In the genomic region with DNA sequence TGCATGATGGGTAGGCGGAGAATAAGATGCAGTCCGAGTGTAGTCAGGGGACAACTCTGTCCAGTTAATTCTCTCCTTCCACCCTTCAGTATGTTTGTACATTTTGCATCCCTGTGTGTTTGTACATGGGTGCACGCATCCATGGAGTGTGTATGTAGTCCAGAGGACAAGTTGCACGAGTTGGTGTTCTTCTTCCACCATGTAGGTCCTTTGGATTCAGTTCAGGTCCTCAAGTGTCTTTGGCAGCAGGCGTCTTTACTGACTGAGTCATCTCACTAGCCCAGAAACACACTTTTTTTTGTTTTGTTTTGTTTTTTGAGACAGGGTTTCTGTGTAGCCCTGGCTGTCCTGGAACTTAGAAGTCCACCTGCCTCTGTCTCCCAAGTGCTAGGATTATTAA, we compare ENCODE assay signal across 21 mouse cellular contexts. TPM values are rescaled to one million over a fixed set of nuclear protein-coding genes. Genes with fewer than 3 reads are reported as not detected.
A peak's percentile ranks its signal among the peaks of the same experiment; 100 is the strongest.
DNase-seq lines count a peak whose midpoint lies in the region; ATAC-seq and TF ChIP-seq lines count a peak whose summit lies in the region.
"Had no signal": no experiment of that assay in that cellular context is flagged by ENCODE, and none has a peak within 500 bp of the region (broad histone marks: within the 10 kb centered on the region; RNA-seq: fewer than 3 reads in every experiment).

No protein-coding gene starts in this region.

- H3K9me3 ChIP-seq in heart, embryonic 16.5 days (replicated peaks; ENCODE audit: control insufficient read depth, low read length), result no peaks in the 10 kb centered on the region
- no peaks in the 10 kb centered on the region for H3K9me3 ChIP-seq in liver, embryonic 12.5 days (replicated peaks)
- no peaks in the 10 kb centered on the region for H3K9me3 ChIP-seq in liver, embryonic 11.5 days (ENCODE audit: control insufficient read depth, low read length)
- no peaks in the 10 kb centered on the region for H3K9me3 ChIP-seq in MEL (replicated peaks; ENCODE audit: insufficient read depth, low read length)
- H3K9me3 ChIP-seq: forebrain, embryonic 10.5 days; stomach, embryonic 15.5 days had no signal

- no peak for TF ChIP-seq CTCF in gastrocnemius, adult 2 months (IDR thresholded peaks at IDR 0.05)
- TF ChIP-seq CTCF in MEL (IDR thresholded peaks at IDR 0.05 in 2 of 3, conservative IDR thresholded peaks at IDR 0.05 in 1 of 3; ENCODE audit: control insufficient read depth in 1 of 3, insufficient read depth in 1 of 3, low read depth in 2 of 3, low read length in 3 of 3, poor library complexity in 1 of 3, severe bottlenecking in 1 of 3), result no peak

- no peak for TF ChIP-seq POLR2A in MEL (IDR thresholded peaks at IDR 0.05; ENCODE audit: control insufficient read depth in 1 of 2, insufficient read depth in 1 of 2, low read depth in 1 of 2, low read length in 2 of 2, poor library complexity in 1 of 2)

- H3K4me3 ChIP-seq in gastrocnemius, adult 2 months, result no peak overlapping the region
- H3K4me3 ChIP-seq in heart, embryonic 16.5 days (ENCODE audit: low read length), result no peak overlapping the region
- no peak overlapping the region for H3K4me3 ChIP-seq in liver, embryonic 12.5 days
- H3K4me3 ChIP-seq in liver, embryonic 11.5 days (ENCODE audit: low read depth, low read length), result no peak overlapping the region
- no peak overlapping the region for H3K4me3 ChIP-seq in MEL (ENCODE audit: control insufficient read depth in 1 of 2, insufficient read depth in 1 of 2, low read depth in 2 of 2, low read length in 2 of 2)
- H3K4me3 ChIP-seq: forebrain, embryonic 10.5 days; left cerebral cortex, adult 2 months; stomach, embryonic 15.5 days had no signal

- peaks cover 32% of the 10 kb centered on the region for H3K36me3 ChIP-seq in heart, embryonic 16.5 days (ENCODE audit: control insufficient read depth, insufficient read depth)
- H3K36me3 ChIP-seq in liver, embryonic 12.5 days, result peaks cover 55% of the 10 kb centered on the region
- H3K36me3 ChIP-seq in liver, embryonic 11.5 days (ENCODE audit: control insufficient read depth, insufficient read depth, low read length), result peaks cover 20% of the 10 kb centered on the region; the same call in 1 of the 2 replicates
- peaks cover 0 to 9% of the 10 kb centered on the region in 2 experiments; a peak in 2 of 4 replicates for H3K36me3 ChIP-seq in MEL (ENCODE audit: control insufficient read depth in 1 of 2, insufficient read depth in 2 of 2, low read length in 2 of 2)

- ATAC-seq in heart, embryonic 16.5 days (replicated peaks; ENCODE audit: extremely low read depth, insufficient read depth, low FRiP score), result no peak
- ATAC-seq in liver, embryonic 12.5 days, result no peak
- no peak for ATAC-seq in liver, embryonic 11.5 days (replicated peaks; ENCODE audit: low FRiP score)
- ATAC-seq: inflammation-experienced regulatory T-cells, adult 6 months; liver, postnatal 0 days; Patski had no signal

- TF ChIP-seq EP300 in MEL (IDR thresholded peaks at IDR 0.05; ENCODE audit: low read depth in 1 of 2, low read length in 2 of 2), result no peak

- H3K4me2 ChIP-seq in heart, embryonic 16.5 days (ENCODE audit: low read depth, low read length), result no peak overlapping the region
- no peak overlapping the region for H3K4me2 ChIP-seq in liver, embryonic 12.5 days
- H3K4me2 ChIP-seq in liver, embryonic 11.5 days, result no peak overlapping the region
- H3K4me2 ChIP-seq: hindbrain, embryonic 14.5 days; midbrain, embryonic 11.5 days; stomach, embryonic 15.5 days had no signal

- peaks cover 19% of the 10 kb centered on the region for H3K79me2 ChIP-seq in MEL (ENCODE audit: control insufficient read depth, insufficient read depth, low read length, poor library complexity)

- H3K9ac ChIP-seq in heart, embryonic 16.5 days (ENCODE audit: low read length), result no peak overlapping the region
- no peak overlapping the region for H3K9ac ChIP-seq in liver, embryonic 12.5 days
- H3K9ac ChIP-seq in liver, embryonic 11.5 days (ENCODE audit: low read depth, low read length), result no peak overlapping the region
- H3K9ac ChIP-seq in MEL (ENCODE audit: control insufficient read depth, low read depth, low read length, poor library complexity, severe bottlenecking), result no peak overlapping the region
- H3K9ac ChIP-seq: hindbrain, embryonic 14.5 days; liver, postnatal 0 days; stomach, embryonic 15.5 days had no signal

- TF ChIP-seq RAD21 in MEL (IDR thresholded peaks at IDR 0.05; ENCODE audit: low read depth, low read length), result no peak

- peaks cover 57% of the 10 kb centered on the region for H3K4me1 ChIP-seq in heart, embryonic 16.5 days (ENCODE audit: control insufficient read depth, insufficient read depth, low read length)
- peaks cover 68% of the 10 kb centered on the region for H3K4me1 ChIP-seq in liver, embryonic 12.5 days
- H3K4me1 ChIP-seq in liver, embryonic 11.5 days (replicated peaks; ENCODE audit: control insufficient read depth, insufficient read depth, low read length), result peaks cover 43% of the 10 kb centered on the region
- peaks cover 2 to 21% of the 10 kb centered on the region in 2 experiments; a peak in 3 of 4 replicates for H3K4me1 ChIP-seq in MEL (ENCODE audit: control insufficient read depth in 1 of 2, insufficient read depth in 2 of 2, low read length in 2 of 2)

- H3K27ac ChIP-seq in gastrocnemius, adult 2 months, result peak overlapping the region; percentile 88
- H3K27ac ChIP-seq in heart, embryonic 16.5 days (ENCODE audit: low read length), result peak overlapping the region; percentile 92; the same call in 1 of the 2 replicates
- H3K27ac ChIP-seq in liver, embryonic 12.5 days, result peak overlapping the region; percentile 20; the same call in 1 of the 2 replicates
- no peak overlapping the region for H3K27ac ChIP-seq in liver, embryonic 11.5 days (ENCODE audit: low read depth, low read length)
- no peak overlapping the region for H3K27ac ChIP-seq in MEL (ENCODE audit: control insufficient read depth, low read depth, low read length)

- peak; percentile 13 for DNase-seq in gastrocnemius, adult 2 months
- no peak for DNase-seq in gastrocnemius, postnatal 25 days
- DNase-seq in heart, postnatal 25 days (ENCODE audit: low spot score), result no peak
- DNase-seq in liver, embryonic 11.5 days (ENCODE audit: low spot score), result no peak
- peak; percentile 22 for DNase-seq in MEL (ENCODE audit: low read depth, low spot score)
- DNase-seq in layer of hippocampus, postnatal 36 days, result no peak
- DNase-seq: adrenal gland, adult 2 months; cerebellum, adult 11 months; layer of hippocampus, adult 9-11 months; liver; thymus, postnatal 36 days had no signal

- intact Hi-C loops in gastrocnemius, adult 2 months (cut with DNase I), result no loop called here
- intact Hi-C loops in heart, postnatal 25 days (cut with DNase I), result no loop called here

- WGBS in heart, embryonic 16.5 days, result 73% methylated on average over 5 of the region's 5 CpGs
- 82% methylated on average over 5 of the region's 5 CpGs for WGBS in liver, embryonic 12.5 days (ENCODE audit: insufficient replicate concordance)
- WGBS in liver, embryonic 11.5 days, result 91% methylated on average over 5 of the region's 5 CpGs

- H3K27me3 ChIP-seq in heart, embryonic 16.5 days (ENCODE audit: control insufficient read depth, insufficient read depth, low read length), result no peaks in the 10 kb centered on the region
- no peaks in the 10 kb centered on the region for H3K27me3 ChIP-seq in liver, embryonic 12.5 days (replicated peaks)
- no peaks in the 10 kb centered on the region for H3K27me3 ChIP-seq in liver, embryonic 11.5 days (replicated peaks; ENCODE audit: control insufficient read depth, insufficient read depth, low read length)
- no peaks in the 10 kb centered on the region for H3K27me3 ChIP-seq in MEL (ENCODE audit: control insufficient read depth in 1 of 2, insufficient read depth in 2 of 2, low read length in 2 of 2)
- H3K27me3 ChIP-seq: Patski; stomach, embryonic 15.5 days had no signal

TF ChIP-seq in MEL, 35 proteins besides CTCF, POLR2A, EP300 and RAD21 (continues in another document):
- TF ChIP-seq ZMIZ1 (IDR thresholded peaks at IDR 0.05; ENCODE audit: low read depth, low read length) (no peak), MAZ (IDR thresholded peaks at IDR 0.05; ENCODE audit: low read depth, low read length) (no peak)

RNA-seq across cellular contexts. Expression of a gene that starts 4.5 kb away (rescaled TPM):
- total RNA-seq in gastrocnemius, adult 2 months (2021), result 100 to 1,000 TPM in 1 of 2 experiments, 10 to 100 TPM in 1; 78.5 to 109 TPM
- total RNA-seq in gastrocnemius, postnatal 25 days (2021), result 100 to 1,000 TPM; 104 to 106 TPM
- polyA plus RNA-seq in heart, embryonic 16.5 days (2015; fragmentation: Nextera tagmentation; extraction: Ambion mirVana), result 220 and 273 TPM in 2 replicates
- 100 to 1,000 TPM; 220 TPM for total RNA-seq in heart, postnatal 25 days (2021)
- polyA plus RNA-seq in liver, embryonic 12.5 days (2016; fragmentation: Nextera tagmentation; extraction: Ambion mirVana), result 107 and 109 TPM in 2 replicates
- polyA plus RNA-seq in liver, embryonic 11.5 days (2014; fragmentation: Nextera tagmentation; extraction: Ambion mirVana), result 147 and 149 TPM in 2 replicates
- total RNA-seq in MEL (2012; rRNA removed), result 119 and 143 TPM in 2 replicates
- 100 to 1,000 TPM; 147 to 233 TPM for polyA plus RNA-seq in MEL (2012; ENCODE audit: insufficient read depth in 1 of 2, insufficient read length in 2 of 2, low read depth in 1 of 2, low replicate concordance in 2 of 2, missing spikeins in 1 of 2)
- 100 to 1,000 TPM; 568 to 611 TPM for total RNA-seq in layer of hippocampus, postnatal 36 days (2021)

RNA-seq across cellular contexts. Expression of a gene that starts 17.5 kb away (rescaled TPM):
- total RNA-seq in gastrocnemius, adult 2 months (2021), result 1 to 10 TPM in 1 of 2 experiments, under 1 TPM in 1; 0.74 to 1.1 TPM
- total RNA-seq in gastrocnemius, postnatal 25 days (2021), result 1 to 10 TPM; 1.2 to 1.6 TPM
- polyA plus RNA-seq in heart, embryonic 16.5 days (2015; fragmentation: Nextera tagmentation; extraction: Ambion mirVana), result 4.8 and 4.9 TPM in 2 replicates
- total RNA-seq in heart, postnatal 25 days (2021), result 1 to 10 TPM; 1.8 to 2.7 TPM
- 5.1 and 5.9 TPM in 2 replicates for polyA plus RNA-seq in liver, embryonic 12.5 days (2016; fragmentation: Nextera tagmentation; extraction: Ambion mirVana)
- polyA plus RNA-seq in liver, embryonic 11.5 days (2014; fragmentation: Nextera tagmentation; extraction: Ambion mirVana), result 6.0 and 6.7 TPM in 2 replicates
- 0.07 and 0.23 TPM in 2 replicates for total RNA-seq in MEL (2012; rRNA removed)
- polyA plus RNA-seq in MEL (2012; ENCODE audit: insufficient read depth in 1 of 2, insufficient read length in 2 of 2, low read depth in 1 of 2, low replicate concordance in 2 of 2, missing spikeins in 1 of 2), result under 1 TPM in 1 of 2 experiments, not detected in 1; 0.39 TPM
- total RNA-seq in layer of hippocampus, postnatal 36 days (2021), result 1 to 10 TPM; 4.2 to 6.9 TPM

RNA-seq across cellular contexts. Expression of a gene that starts 25.8 kb away (rescaled TPM):
- 10 to 100 TPM; 21.9 to 52.6 TPM for total RNA-seq in gastrocnemius, adult 2 months (2021)
- 10 to 100 TPM; 27.9 to 47.2 TPM for total RNA-seq in gastrocnemius, postnatal 25 days (2021)
- polyA plus RNA-seq in heart, embryonic 16.5 days (2015; fragmentation: Nextera tagmentation; extraction: Ambion mirVana), result 3.5 and 4.0 TPM in 2 replicates
- total RNA-seq in heart, postnatal 25 days (2021), result 10 to 100 TPM; 32.6 to 45.8 TPM
- 0.37 and 0.59 TPM in 2 replicates for polyA plus RNA-seq in liver, embryonic 12.5 days (2016; fragmentation: Nextera tagmentation; extraction: Ambion mirVana)
- 0.32 and 0.51 TPM in 2 replicates for polyA plus RNA-seq in liver, embryonic 11.5 days (2014; fragmentation: Nextera tagmentation; extraction: Ambion mirVana)
- total RNA-seq in MEL (2012; rRNA removed), result 0.08 and 0.16 TPM in 2 replicates
- polyA plus RNA-seq in MEL (2012; ENCODE audit: insufficient read depth in 1 of 2, insufficient read length in 2 of 2, low read depth in 1 of 2, low replicate concordance in 2 of 2, missing spikeins in 1 of 2), result under 1 TPM in 1 of 2 experiments, not detected in 1; 0.42 TPM
- total RNA-seq in layer of hippocampus, postnatal 36 days (2021), result 1 to 10 TPM; 1.2 to 1.4 TPM
- polyA plus RNA-seq: Patski had no signal

Comparison
In these comparisons a context has a peak if more than half of its experiments do, and no peak if none do; other contexts are left out.
1. DNase-seq: peak in gastrocnemius, adult 2 months (single experiment) and MEL (single experiment); none in gastrocnemius, postnatal 25 days (single experiment), heart, postnatal 25 days (single experiment), liver, embryonic 11.5 days (single experiment) and layer of hippocampus, postnatal 36 days (0 of 2).
2. H3K27ac ChIP-seq: peak in gastrocnemius, adult 2 months (single experiment), heart, embryonic 16.5 days (single experiment) and liver, embryonic 12.5 days (single experiment); none in liver, embryonic 11.5 days (single experiment) and MEL (single experiment).
3. RNA of a gene that starts 25.8 kb away (total RNA-seq): 21.9 to 52.6 TPM in gastrocnemius, adult 2 months, 27.9 to 47.2 TPM in gastrocnemius, postnatal 25 days and 32.6 to 45.8 TPM in heart, postnatal 25 days; 1.2 to 1.4 TPM in layer of hippocampus, postnatal 36 days and 0.08 to 0.16 TPM in MEL; every median in the first group is over 4 times any median in the second.